Mouse (Mus musculus) liver, embryonic 11.5 days (tissue): Measurements from ENCODE around the gene Ccdc177. TPM values are rescaled to one million over a fixed set of nuclear protein-coding genes. Genes with fewer than 3 reads are reported as not detected.

Experiments used
- ATAC-seq: fragments of 200-750 bp; cut with Nextera tagmentation; replicated peaks from 2 replicates; pipeline ENCODE4 v1.8.0; 2017; ENCODE audit warnings: moderate number of reproducible peaks, mild to moderate bottlenecking, moderate TSS enrichment, moderate library complexity; ENCODE audit not compliant: low FRiP score
- DNase-seq: peaks from one replicate; pipeline ENCODE4 v3.0.0-alpha.2; 2017; ENCODE audit warnings: low spot score
- H3K27ac ChIP-seq: fragments of 300-500 bp; sonication (generic); 2 replicates; pipeline ENCODE4 v1.5.1; 2014; ENCODE audit warnings: mild to moderate bottlenecking, low read depth, low read length, control low read depth
- H3K27me3 ChIP-seq: fragments of 300-500 bp; sonication (generic); replicated peaks from 2 replicates; pipeline ENCODE4 v1.6.1; 2014; ENCODE audit warnings: low read length, mixed read lengths; ENCODE audit not compliant: control insufficient read depth, insufficient read depth
- H3K36me3 ChIP-seq: fragments of 300-500 bp; sonication (generic); 2 replicates; pipeline ENCODE4 v1.6.1; 2014; ENCODE audit warnings: mild to moderate bottlenecking, low read length, moderate library complexity, mixed read lengths; ENCODE audit not compliant: control insufficient read depth, insufficient read depth
- H3K4me1 ChIP-seq: fragments of 300-500 bp; sonication (generic); replicated peaks from 2 replicates; pipeline ENCODE4 v1.6.1; 2014; ENCODE audit warnings: low read length, mixed read lengths; ENCODE audit not compliant: control insufficient read depth, insufficient read depth
- H3K4me2 ChIP-seq: fragments of 300-500 bp; sonication (generic); 2 replicates; pipeline ENCODE4 v1.6.1; 2014; ENCODE audit warnings: mild to moderate bottlenecking, control low read depth, moderate library complexity
- H3K4me3 ChIP-seq: fragments of 300-500 bp; sonication (generic); 2 replicates; pipeline ENCODE4 v1.5.1; 2014; ENCODE audit warnings: low read depth, low read length, control low read depth
- H3K9ac ChIP-seq: fragments of 300-500 bp; sonication (generic); 2 replicates; pipeline ENCODE4 v1.6.1; 2014; ENCODE audit warnings: low read depth, low read length, control low read depth
- H3K9me3 ChIP-seq: fragments of 300-500 bp; sonication (generic); 2 replicates; pipeline ENCODE4 v1.6.1; 2016; ENCODE audit warnings: low read length, inconsistent platforms, mixed read lengths; ENCODE audit not compliant: control insufficient read depth
- WGBS: fragments of 180-500 bp; shearing (Covaris S2); extraction: QIAGEN DNeasy Blood & Tissue Kit; methylation state at CpG from one replicate; pipeline ENCODE4 v1.1.7; 2014; 5-methylcytosine and 5-hydroxymethylcytosine counted together
- polyA plus RNA-seq: library from polyadenylated mRNA; unstranded; fragments of >200 nt; fragmentation: Nextera tagmentation; extraction: Ambion mirVana; gene quantifications from 2 replicates; pipeline ENCODE4 v1.2.1, GENCODE M21; 2014

The Ccdc177 gene
- polyA plus RNA-seq, 1 experiment from 2014 or later = not detected

GRCm38 (mm10) chr12:80779760-80780159 lies 19.3 kb upstream of the Ccdc177 start:
- Histone ChIP-seq H3K27me3 (no peaks in the 10 kb centered on the region), H3K4me2 (no peak overlapping the region), H3K4me3 (no peak overlapping the region), H3K4me1 (peaks cover 31% of the 10 kb centered on the region), H3K9ac (no peak overlapping the region), H3K36me3 (no peaks in the 10 kb centered on the region), H3K9me3 (no peaks in the 10 kb centered on the region), H3K27ac (no peak overlapping the region)
- ATAC-seq (no peak), DNase-seq (no peak)
- 85% methylated on average over 4 of the region's 4 CpGs for WGBS

- Histone ChIP-seq H3K9me3 (no peaks in the 10 kb centered on the region), H3K36me3 (no peaks in the 10 kb centered on the region), H3K27me3 (no peaks in the 10 kb centered on the region), H3K4me1 (peaks cover 31% of the 10 kb centered on the region), H3K9ac (peak overlapping the region; percentile 37), H3K4me2 (peak overlapping the region; percentile 58), H3K27ac (peak overlapping the region; percentile 87), H3K4me3 (no peak overlapping the region)
- ATAC-seq (peak; percentile 99), DNase-seq (peak; percentile 72)
- WGBS = 31% methylated on average over 16 of the region's 16 CpGs
Measured at GRCm38 (mm10) chr12:80778188-80778936, 17.9 kb upstream of the Ccdc177 start.

- Histone ChIP-seq H3K4me2 (0 out of 2 replicates have a peak overlapping the region, but pooled peaks have one; percentile 3), H3K9ac (no peak overlapping the region), H3K4me1 (peaks cover 31% of the 10 kb centered on the region)
Measured at GRCm38 (mm10) chr12:80776046-80776634, 15.7 kb upstream of the Ccdc177 start.

GRCm38 (mm10) chr12:80774786-80775185 lies 14.3 kb upstream of the Ccdc177 start:
- DNase-seq (no peak), ATAC-seq (no peak)
- 78% methylated on average over 7 of the region's 7 CpGs for WGBS
- no peak overlapping the region for H3K4me2 ChIP-seq
- H3K36me3 ChIP-seq = no peaks in the 10 kb centered on the region
- peaks cover 31% of the 10 kb centered on the region for H3K4me1 ChIP-seq
- no peak overlapping the region for H3K27ac ChIP-seq
- H3K4me3 ChIP-seq = no peak overlapping the region
- no peaks in the 10 kb centered on the region for H3K27me3 ChIP-seq
- no peak overlapping the region for H3K9ac ChIP-seq
- H3K9me3 ChIP-seq = no peaks in the 10 kb centered on the region

More at GRCm38 (mm10) chr12:80776046-80776634, 15.7 kb upstream of the Ccdc177 start:
- Histone ChIP-seq H3K36me3 (no peaks in the 10 kb centered on the region), H3K9me3 (no peaks in the 10 kb centered on the region), H3K4me3 (no peak overlapping the region), H3K27me3 (no peaks in the 10 kb centered on the region), H3K27ac (peak overlapping the region; percentile 50)
- no peak for DNase-seq
- ATAC-seq = peak; percentile 40
- WGBS = 35% methylated on average over 4 of the region's 4 CpGs

GRCm38 (mm10) chr12:80769697-80770096 lies 9.2 kb upstream of the Ccdc177 start:
- no peaks in the 10 kb centered on the region for H3K27me3 ChIP-seq
- no peak overlapping the region for H3K4me3 ChIP-seq
- H3K9me3 ChIP-seq = no peaks in the 10 kb centered on the region
- peak; percentile 79 for ATAC-seq
- 19% methylated on average over 11 of the region's 11 CpGs for WGBS
- H3K4me2 ChIP-seq = peak overlapping the region; percentile 43
- DNase-seq = peak; percentile 79
- no peak overlapping the region for H3K27ac ChIP-seq
- no peaks in the 10 kb centered on the region for H3K4me1 ChIP-seq
- H3K36me3 ChIP-seq = no peaks in the 10 kb centered on the region
- H3K9ac ChIP-seq = no peak overlapping the region

GRCm38 (mm10) chr12:80764116-80764515 lies 3.6 kb upstream of the Ccdc177 start:
- DNase-seq (no peak), ATAC-seq (no peak)
- H3K36me3 ChIP-seq = no peaks in the 10 kb centered on the region
- H3K4me2 ChIP-seq = no peak overlapping the region
- peaks cover 22% of the 10 kb centered on the region for H3K27me3 ChIP-seq
- no peak overlapping the region for H3K27ac ChIP-seq
- no peaks in the 10 kb centered on the region for H3K9me3 ChIP-seq
- H3K4me3 ChIP-seq = no peak overlapping the region
- no peak overlapping the region for H3K9ac ChIP-seq
- 48% methylated on average over 4 of the region's 4 CpGs for WGBS
- peaks cover 3% of the 10 kb centered on the region; the same call in 1 of the 2 replicates for H3K4me1 ChIP-seq

- H3K27me3 ChIP-seq = peaks cover 33% of the 10 kb centered on the region
- WGBS = 66% methylated on average over 5 of the region's 5 CpGs
Measured at GRCm38 (mm10) chr12:80762982-80763381, 2.5 kb upstream of the Ccdc177 start.

GRCm38 (mm10) chr12:80759713-80760395 lies 633 bp downstream of the Ccdc177 start:
- WGBS = 2% methylated on average over 22 of the region's 22 CpGs
- Histone ChIP-seq H3K36me3 (no peaks in the 10 kb centered on the region), H3K4me3 (peak overlapping the region; percentile 20), H3K9ac (no peak overlapping the region), H3K9me3 (no peaks in the 10 kb centered on the region), H3K4me2 (peak overlapping the region; percentile 64), H3K4me1 (peaks cover 20% of the 10 kb centered on the region), H3K27ac (no peak overlapping the region), H3K27me3 (peaks cover 65% of the 10 kb centered on the region)
- ATAC-seq = no peak
- DNase-seq = peak; percentile 48

More at GRCm38 (mm10) chr12:80762982-80763381, 2.5 kb upstream of the Ccdc177 start:
- Histone ChIP-seq H3K4me3 (no peak overlapping the region), H3K36me3 (no peaks in the 10 kb centered on the region), H3K9ac (no peak overlapping the region), H3K9me3 (no peaks in the 10 kb centered on the region), H3K4me1 (peaks cover 13% of the 10 kb centered on the region), H3K4me2 (no peak overlapping the region), H3K27ac (no peak overlapping the region)
- no peak for DNase-seq
- ATAC-seq = no peak
